Mouse (Mus musculus) midbrain, embryonic 16.5 days (tissue): ENCODE data around the gene Tuft1. TPM values are rescaled to one million over a fixed set of nuclear protein-coding genes. Genes with fewer than 3 reads are reported as not detected.
"Not testable (repeated sequence)": the region's sequence is repeated elsewhere in the genome, so short reads cannot be mapped to it uniquely, and the experiment has no call there.

ENCODE experiments used
- ATAC-seq: fragments of 200-750 bp; cut with Nextera tagmentation; 2 replicates; pipeline ENCODE4 v1.8.0; 2017; ENCODE audit warnings: moderate TSS enrichment
- H3K27ac ChIP-seq: fragments of 300-500 bp; sonication (generic); 2 replicates; pipeline ENCODE4 v1.5.1; 2014; ENCODE audit warnings: mild to moderate bottlenecking, low read length, mixed read lengths
- H3K27me3 ChIP-seq: fragments of 300-500 bp; sonication (generic); 2 replicates; pipeline ENCODE4 v1.6.1; 2014; ENCODE audit warnings: low read depth, low read length, mixed read lengths; ENCODE audit not compliant: control insufficient read depth, insufficient read depth
- H3K36me3 ChIP-seq: fragments of 300-500 bp; sonication (generic); 2 replicates; pipeline ENCODE4 v1.6.1; 2014; ENCODE audit warnings: mild to moderate bottlenecking, low read length, moderate library complexity, mixed read lengths; ENCODE audit not compliant: control insufficient read depth, insufficient read depth
- H3K4me1 ChIP-seq: fragments of 300-500 bp; sonication (generic); 2 replicates; pipeline ENCODE4 v1.6.1; 2014; ENCODE audit warnings: mild to moderate bottlenecking, low read length, mixed read lengths; ENCODE audit not compliant: control insufficient read depth, insufficient read depth
- H3K4me2 ChIP-seq: fragments of 300-500 bp; sonication (generic); 2 replicates; pipeline ENCODE4 v1.6.1; 2014; ENCODE audit warnings: mild to moderate bottlenecking, low read length, mixed read lengths
- H3K4me3 ChIP-seq: fragments of 300-500 bp; sonication (generic); 2 replicates; pipeline ENCODE4 v1.5.1; 2014; ENCODE audit warnings: low read depth, mild to moderate bottlenecking, low read length, moderate library complexity, mixed read lengths
- H3K9ac ChIP-seq: fragments of 300-500 bp; sonication (generic); 2 replicates; pipeline ENCODE4 v1.6.1; 2014; ENCODE audit warnings: low read depth, low read length, mixed read lengths
- H3K9me3 ChIP-seq: fragments of 300-500 bp; sonication (generic); replicated peaks from 2 replicates; pipeline ENCODE4 v1.6.1; 2014; ENCODE audit warnings: mild to moderate bottlenecking, low read length, mixed read lengths; ENCODE audit not compliant: control insufficient read depth, poor library complexity, severe bottlenecking
- WGBS: fragments of 180-500 bp; shearing (Covaris S2); extraction: QIAGEN DNeasy Blood & Tissue Kit; methylation state at CpG from one replicate; pipeline ENCODE4 v1.1.7; 2014; 5-methylcytosine and 5-hydroxymethylcytosine counted together
- polyA plus RNA-seq: library from polyadenylated mRNA; unstranded; fragments of >200 nt; fragmentation: Nextera tagmentation; extraction: Ambion mirVana; gene quantifications from 2 replicates; pipeline ENCODE4 v1.2.1, GENCODE M21; 2015

The Tuft1 gene
- polyA plus RNA-seq, 1 experiment from 2014 or later: 6.7 TPM

- Histone ChIP-seq H3K4me2 (no peak overlapping the region), H3K27ac (no peak overlapping the region), H3K4me3 (no peak overlapping the region), H3K9me3 (no peaks in the 10 kb centered on the region), H3K27me3 (no peaks in the 10 kb centered on the region), H3K36me3 (no peaks in the 10 kb centered on the region), H3K9ac (no peak overlapping the region), H3K4me1 (no peaks in the 10 kb centered on the region)
- no peak for ATAC-seq
- 34% methylated on average over 6 of the region's 6 CpGs for WGBS
Measured at GRCm38 (mm10) chr3:94648755-94649590, 9.7 kb downstream of the Tuft1 start.

GRCm38 (mm10) chr3:94642495-94643162 lies 16.0 kb downstream of the Tuft1 start, which contains the start of gene Gm10972:
Gene Gm10972 (plus strand): TSS chr3:94643112.
- not testable (repeated sequence) for H3K4me3 ChIP-seq, ATAC-seq, H3K36me3 ChIP-seq, H3K4me2 ChIP-seq, H3K9me3 ChIP-seq, H3K4me1 ChIP-seq, H3K27me3 ChIP-seq, H3K27ac ChIP-seq, H3K9ac ChIP-seq
- 71% methylated on average over 2 of the region's 2 CpGs for WGBS

GRCm38 (mm10) chr3:94629876-94630275 lies 28.8 kb downstream of the Tuft1 start:
- no peak for ATAC-seq
- H3K4me2 ChIP-seq: no peak overlapping the region
- no peaks in the 10 kb centered on the region for H3K4me1 ChIP-seq
- H3K36me3 ChIP-seq: no peaks in the 10 kb centered on the region
- 87% methylated on average over 3 of the region's 3 CpGs for WGBS
- H3K9ac ChIP-seq: no peak overlapping the region
- H3K27me3 ChIP-seq: no peaks in the 10 kb centered on the region
- H3K27ac ChIP-seq: no peak overlapping the region
- H3K9me3 ChIP-seq: no peaks in the 10 kb centered on the region
- H3K4me3 ChIP-seq: no peak overlapping the region

GRCm38 (mm10) chr3:94628712-94629111 lies 30.0 kb downstream of the Tuft1 start:
- Histone ChIP-seq H3K4me3 (no peak overlapping the region), H3K4me2 (no peak overlapping the region), H3K4me1 (no peaks in the 10 kb centered on the region), H3K36me3 (no peaks in the 10 kb centered on the region), H3K27me3 (no peaks in the 10 kb centered on the region), H3K27ac (no peak overlapping the region), H3K9me3 (no peaks in the 10 kb centered on the region), H3K9ac (no peak overlapping the region)
- 87% methylated on average over 5 of the region's 5 CpGs for WGBS
- no peak for ATAC-seq

- H3K27me3 ChIP-seq: no peaks in the 10 kb centered on the region
- H3K9ac ChIP-seq: no peak overlapping the region
- H3K4me1 ChIP-seq: no peaks in the 10 kb centered on the region
- H3K4me3 ChIP-seq: no peak overlapping the region
- H3K36me3 ChIP-seq: no peaks in the 10 kb centered on the region
- H3K9me3 ChIP-seq: no peaks in the 10 kb centered on the region
- H3K4me2 ChIP-seq: no peak overlapping the region
- no peak overlapping the region for H3K27ac ChIP-seq
- WGBS: 92% methylated on average over 4 of the region's 4 CpGs
- ATAC-seq: no peak
Measured at GRCm38 (mm10) chr3:94624281-94624680, 34.4 kb downstream of the Tuft1 start.

- Histone ChIP-seq H3K4me1 (no peaks in the 10 kb centered on the region), H3K4me3 (no peak overlapping the region), H3K36me3 (no peaks in the 10 kb centered on the region), H3K27ac (no peak overlapping the region), H3K27me3 (no peaks in the 10 kb centered on the region), H3K4me2 (no peak overlapping the region), H3K9me3 (no peaks in the 10 kb centered on the region), H3K9ac (no peak overlapping the region)
- 92% methylated on average over 10 of the region's 10 CpGs for WGBS
- no peak for ATAC-seq
Measured at GRCm38 (mm10) chr3:94622550-94622949, 36.1 kb downstream of the Tuft1 start.

GRCm38 (mm10) chr3:94621740-94622507 lies 36.7 kb downstream of the Tuft1 start:
- 86% methylated on average over 11 of the region's 11 CpGs for WGBS
- H3K9me3 ChIP-seq: no peaks in the 10 kb centered on the region
- no peak overlapping the region for H3K4me2 ChIP-seq
- H3K27ac ChIP-seq: no peak overlapping the region
- no peaks in the 10 kb centered on the region for H3K27me3 ChIP-seq
- no peak overlapping the region for H3K9ac ChIP-seq
- H3K4me1 ChIP-seq: no peaks in the 10 kb centered on the region
- no peak for ATAC-seq
- no peaks in the 10 kb centered on the region for H3K36me3 ChIP-seq
- H3K4me3 ChIP-seq: no peak overlapping the region

GRCm38 (mm10) chr3:94616717-94617116 lies 42.0 kb downstream of the Tuft1 start:
- no peaks in the 10 kb centered on the region for H3K4me1 ChIP-seq
- no peak for ATAC-seq
- H3K9me3 ChIP-seq: no peaks in the 10 kb centered on the region
- H3K36me3 ChIP-seq: no peaks in the 10 kb centered on the region
- 73% methylated on average over 4 of the region's 4 CpGs for WGBS
- H3K27me3 ChIP-seq: no peaks in the 10 kb centered on the region
- no peak overlapping the region for H3K4me3 ChIP-seq
- no peak overlapping the region for H3K4me2 ChIP-seq
- no peak overlapping the region for H3K9ac ChIP-seq
- H3K27ac ChIP-seq: no peak overlapping the region
